Mouse (Mus musculus) megakaryocyte progenitor cell, adult 5-6 weeks (primary cell): Measurements from ENCODE around the gene Cul9. TPM values are rescaled to one million over a fixed set of nuclear protein-coding genes. Genes with fewer than 3 reads are reported as not detected.
A peak's percentile ranks its signal among the peaks of the same experiment; 100 is the strongest.
"Not testable (repeated sequence)": the region's sequence is repeated elsewhere in the genome, so short reads cannot be mapped to it uniquely, and the experiment has no call there.

Source experiments
- ATAC-seq: replicated peaks from 2 replicates; pipeline ENCODE4 v1.8.0; 2016; ENCODE audit warnings: mild to moderate bottlenecking, moderate TSS enrichment, inconsistent platforms; ENCODE audit not compliant: poor library complexity
- total RNA-seq, 2 experiments: library from RNA; stranded (forward) in 1 of 2; stranded (reverse) in 1 of 2; fragments of 157-497, 149-512 nt in 1 of 2; fragments of 200-1000 nt in 1 of 2; gene quantifications; 2 replicates each; pipeline versions ENCODE4 v1.2.3 to v1.2.4; 2015 to 2017

Cul9 gene
- 9.2 and 12.4 TPM in 2 replicates for total RNA-seq (2015)
- 12.4 and 12.5 TPM in 2 replicates for total RNA-seq (2017)

DNA sequence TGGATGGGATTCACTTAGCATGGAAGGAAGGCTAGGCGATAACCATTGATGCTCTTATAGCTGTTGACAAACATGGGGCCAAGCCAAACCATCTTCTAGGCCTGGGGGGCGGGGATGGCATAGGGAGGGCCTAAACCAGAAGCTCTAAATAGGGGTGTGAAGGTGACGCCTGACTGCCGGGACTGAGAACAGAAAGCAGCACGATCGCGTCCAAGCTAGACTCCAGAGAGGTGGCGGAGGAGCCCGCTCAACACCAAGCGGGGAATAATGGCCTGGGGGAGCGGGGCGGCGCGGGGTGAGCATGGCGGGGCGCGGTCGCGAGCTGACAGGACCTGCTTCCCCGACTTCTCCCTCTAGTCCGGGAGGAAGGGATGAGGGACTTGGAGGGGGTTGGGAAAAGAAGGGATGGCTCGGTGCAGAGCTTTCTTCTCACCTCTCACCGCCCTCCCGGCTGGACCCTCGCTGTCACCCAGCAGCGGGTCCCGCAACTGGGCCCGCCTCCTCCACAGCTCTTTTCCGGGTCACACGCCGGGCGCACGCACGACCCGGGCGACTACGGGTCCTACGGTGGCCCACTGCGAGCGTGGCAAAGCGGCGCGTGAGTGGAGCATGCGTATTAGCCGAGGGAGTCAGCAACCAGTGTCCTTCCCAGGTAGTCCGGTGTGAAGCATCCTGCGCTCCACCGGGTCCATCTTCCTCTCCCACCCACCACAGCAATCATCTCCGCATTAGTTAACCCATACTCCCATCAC is at the start of gene Cul9:
Gene Cul9 (minus strand): TSS at position 576 of the 752 bp plus-strand sequence.
- ATAC-seq, result peak; percentile 81

DNA sequence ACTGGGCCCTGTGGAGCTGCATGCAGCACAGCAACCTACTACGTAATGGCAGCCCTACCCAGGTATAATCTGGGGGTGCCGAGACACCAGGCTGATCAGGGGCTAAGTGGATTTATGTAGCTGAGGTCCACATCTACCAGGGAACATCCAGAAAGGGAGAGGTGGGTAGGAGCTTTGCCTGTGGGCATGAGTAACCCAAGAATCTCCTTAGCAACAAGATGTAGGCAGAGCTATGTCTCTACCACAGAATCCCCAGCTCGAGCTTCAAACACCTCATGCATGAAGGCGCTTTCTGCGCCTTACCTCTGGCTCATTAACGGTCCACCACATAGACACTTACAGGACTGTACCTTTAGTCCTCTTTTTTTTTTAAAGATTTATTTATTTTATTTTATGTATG is 49.1 kb upstream of the Cul9 start:
- ATAC-seq, result no peak

DNA sequence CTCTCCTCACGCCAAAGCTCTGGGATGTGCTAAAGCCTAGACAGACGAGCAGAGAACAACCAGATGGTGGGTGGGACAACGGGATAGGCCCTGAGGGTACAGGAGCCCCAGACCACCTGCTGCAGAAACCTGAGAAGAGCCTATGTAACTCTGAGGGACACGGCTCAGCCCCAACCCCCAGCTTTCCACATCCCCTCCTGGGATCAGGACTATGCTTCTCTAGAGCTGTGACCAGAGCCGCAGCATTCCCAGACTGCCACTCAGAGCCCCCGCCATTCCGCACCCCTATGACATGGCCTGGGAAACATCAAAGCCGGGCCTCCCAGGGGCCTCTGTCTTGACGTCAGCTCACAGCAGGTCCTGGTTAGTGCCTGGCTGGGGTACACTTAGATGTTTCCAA is 48.4 kb upstream of the Cul9 start:
- no peak for ATAC-seq

DNA sequence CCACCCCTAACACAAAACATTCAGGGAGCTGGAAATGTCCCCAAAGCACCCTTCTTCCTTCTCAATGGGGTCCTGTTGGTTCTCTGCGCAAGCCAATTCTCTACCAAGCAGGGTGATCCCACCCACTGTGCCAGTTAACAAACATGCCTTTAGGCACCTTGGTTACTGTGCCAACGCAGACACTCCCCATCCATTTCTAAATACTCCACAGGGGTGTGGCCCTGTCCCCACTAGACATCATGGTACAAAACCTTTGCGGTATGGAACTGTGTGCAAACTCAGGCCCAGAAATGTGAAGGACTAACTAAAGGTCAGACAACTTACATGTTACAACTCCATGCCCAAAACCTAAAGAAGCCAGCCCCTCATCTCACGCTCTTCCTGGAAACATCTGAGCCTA is 46.9 kb upstream of the Cul9 start:
- ATAC-seq, result no peak

DNA sequence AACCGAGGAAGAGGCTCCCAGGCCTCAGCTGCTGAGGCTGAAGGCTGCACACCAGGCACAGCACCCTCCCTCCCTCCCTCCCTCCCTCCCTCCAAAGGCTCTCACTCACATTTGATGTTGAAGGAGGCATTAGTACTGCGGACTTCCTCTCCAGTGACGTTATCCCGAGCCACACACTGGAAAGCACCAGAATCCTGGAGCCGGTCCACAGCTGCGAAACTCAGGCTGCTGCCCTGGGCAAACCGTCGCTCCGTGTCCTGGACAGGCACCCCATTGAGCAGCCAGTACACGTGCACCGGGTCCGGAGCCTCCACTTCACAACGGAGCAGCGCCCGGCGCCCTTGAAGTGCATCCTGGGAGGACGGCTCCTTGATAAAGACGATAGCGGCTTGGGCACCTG is 45.2 kb upstream of the Cul9 start:
- no peak for ATAC-seq

DNA sequence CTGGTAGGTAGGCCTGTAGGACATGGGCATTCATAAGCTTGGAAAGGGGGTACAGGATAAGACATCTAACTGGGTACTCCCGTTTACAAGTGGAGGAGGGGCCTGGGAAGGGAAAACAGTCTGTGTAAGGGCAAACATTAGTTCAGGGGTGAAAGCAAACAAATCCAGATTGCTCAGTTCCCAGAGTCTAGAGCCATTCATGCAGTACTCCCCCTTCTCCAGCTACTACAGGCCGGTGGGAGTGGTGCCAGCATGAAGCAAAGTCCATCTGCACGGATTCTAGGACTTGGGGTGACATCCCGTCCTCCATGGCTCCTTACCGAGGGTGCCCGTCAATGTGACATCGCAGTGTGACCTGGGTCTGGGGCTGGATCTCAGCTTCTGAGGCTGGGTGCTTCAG is 44.3 kb upstream of the Cul9 start:
- ATAC-seq, result no peak

DNA sequence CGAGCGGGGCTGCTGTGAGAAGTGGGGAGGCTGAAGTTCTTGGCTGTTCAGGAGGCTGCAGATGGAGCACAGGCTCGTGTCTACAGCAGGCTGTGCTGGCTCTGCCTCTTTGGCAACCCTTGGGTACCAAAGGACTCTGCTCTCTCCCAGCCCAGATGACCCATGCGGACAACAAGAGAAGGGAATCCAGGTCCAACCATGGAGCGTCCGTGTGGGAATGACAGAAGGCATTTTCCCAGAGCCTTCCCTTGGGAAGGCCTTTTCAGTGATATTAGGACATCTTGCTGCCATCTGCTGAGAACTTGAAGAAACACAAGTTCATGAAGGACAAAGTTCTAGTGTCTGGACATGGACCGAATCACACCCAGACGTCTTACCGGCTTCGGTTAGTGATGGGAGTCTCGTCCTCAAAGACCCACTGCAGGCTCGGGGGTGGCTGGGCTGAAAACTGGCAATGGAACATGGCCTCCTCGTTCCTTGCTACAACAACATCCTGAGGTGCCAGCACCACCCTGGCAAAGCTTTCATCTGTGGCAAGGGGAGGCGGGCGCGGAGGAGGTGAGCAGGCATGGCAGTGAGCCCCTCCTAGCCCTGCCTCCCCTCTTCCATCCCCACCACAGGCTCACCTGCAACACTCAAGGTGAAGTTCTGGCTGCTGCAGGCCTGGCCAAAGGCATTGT is 43.6 kb upstream of the Cul9 start:
- no peak for ATAC-seq

DNA sequence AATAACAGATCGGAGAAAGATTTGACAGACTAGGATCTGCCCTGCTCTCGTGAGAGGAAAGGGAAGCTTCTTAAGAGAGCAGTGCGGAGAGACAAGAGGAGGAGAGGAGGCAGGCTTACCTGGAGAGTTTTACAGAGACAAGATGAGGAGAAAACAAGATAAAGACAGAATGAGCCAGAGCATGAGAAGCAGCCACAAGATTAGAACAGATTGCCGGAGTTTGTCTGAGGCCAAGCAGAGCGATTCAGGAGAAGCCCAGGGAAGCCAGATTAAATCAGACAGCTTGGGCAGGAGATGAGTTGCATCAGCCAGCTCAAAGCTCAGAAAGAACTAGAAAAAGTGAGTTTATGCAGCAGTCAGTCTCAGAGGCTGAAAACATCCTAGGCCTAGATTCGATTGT is 42.7 kb upstream of the Cul9 start:
- no peak for ATAC-seq

DNA sequence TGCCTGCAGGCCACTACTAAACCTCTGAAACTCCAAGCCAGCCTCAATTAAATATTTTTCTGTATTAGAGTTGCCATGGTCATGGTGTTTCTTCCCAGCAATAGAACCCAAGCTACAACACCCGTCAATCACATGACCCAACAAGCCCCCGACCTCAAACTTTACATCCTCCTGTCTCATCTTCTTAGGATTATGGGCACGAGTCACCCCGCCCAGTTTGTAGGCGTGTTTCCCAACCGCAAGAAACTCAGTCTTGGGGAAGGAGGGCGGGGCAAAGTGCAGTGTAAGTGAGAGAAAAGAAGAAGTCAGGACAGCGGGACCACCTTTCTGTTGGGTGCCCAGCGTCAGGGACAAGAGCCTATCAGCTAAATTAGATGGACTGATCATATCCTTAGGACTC is 42.0 kb upstream of the Cul9 start:
- ATAC-seq, result peak; percentile 93

DNA sequence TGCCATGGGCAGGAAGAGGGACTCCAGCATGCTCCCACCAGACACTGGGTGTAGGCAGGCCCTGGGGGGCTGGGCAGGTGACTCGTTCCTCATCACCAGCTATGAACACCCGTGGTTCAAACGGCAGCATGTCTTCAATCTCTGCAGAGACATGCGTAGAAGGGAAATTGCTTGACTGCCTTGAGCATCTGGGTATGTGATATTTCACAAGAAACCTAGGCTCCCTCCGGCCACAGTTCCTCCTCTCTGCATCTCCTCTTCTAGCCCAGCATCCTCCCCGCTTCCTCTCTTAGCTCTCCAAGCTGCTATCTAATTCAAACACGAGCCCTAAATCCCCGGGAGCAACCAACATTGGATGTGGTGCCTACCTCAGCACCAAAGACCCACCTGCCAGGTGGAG is 40.1 kb upstream of the Cul9 start:
- peak; percentile 45; the same call in 1 of the 2 replicates for ATAC-seq

DNA sequence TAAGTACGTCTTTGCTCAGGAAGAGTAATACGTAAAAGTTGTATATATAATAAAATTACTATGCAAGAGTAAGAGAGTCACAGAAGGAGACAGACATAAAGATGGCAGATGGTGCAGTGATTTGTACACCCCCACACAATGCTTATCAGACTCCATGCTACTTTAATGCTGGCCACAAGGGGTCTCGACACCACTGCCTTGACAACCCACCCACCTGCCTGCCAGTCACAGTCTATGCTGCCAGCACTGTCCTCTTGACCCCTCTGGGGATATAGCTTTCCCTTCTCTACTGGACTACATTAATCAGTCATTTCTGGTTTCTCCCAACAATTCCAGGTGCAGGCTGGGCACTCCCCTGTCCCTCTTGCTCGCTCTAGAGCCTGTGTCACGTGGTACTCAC is 32.5 kb upstream of the Cul9 start:
- ATAC-seq, result no peak

DNA sequence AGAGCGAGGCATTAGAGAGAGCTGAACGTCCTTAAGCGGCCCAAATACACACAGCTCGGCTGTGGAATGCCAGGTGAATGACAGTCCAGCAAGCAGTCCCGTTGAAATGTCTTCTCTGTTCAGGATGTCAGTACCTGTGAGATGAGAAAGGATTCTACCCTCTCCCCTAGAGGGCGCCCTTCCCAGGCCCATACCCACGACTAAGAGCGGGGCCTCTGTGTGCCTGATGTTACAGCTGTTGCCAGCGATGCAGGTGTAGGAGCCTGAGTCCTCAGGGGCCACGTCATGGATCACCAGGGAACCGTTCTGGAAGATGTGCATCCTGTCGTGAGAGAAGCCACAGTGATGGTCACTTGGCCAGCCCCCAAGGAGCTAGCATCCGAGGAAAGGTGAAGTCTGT is 29.9 kb upstream of the Cul9 start:
- peak; percentile 58; the same call in 1 of the 2 replicates for ATAC-seq

DNA sequence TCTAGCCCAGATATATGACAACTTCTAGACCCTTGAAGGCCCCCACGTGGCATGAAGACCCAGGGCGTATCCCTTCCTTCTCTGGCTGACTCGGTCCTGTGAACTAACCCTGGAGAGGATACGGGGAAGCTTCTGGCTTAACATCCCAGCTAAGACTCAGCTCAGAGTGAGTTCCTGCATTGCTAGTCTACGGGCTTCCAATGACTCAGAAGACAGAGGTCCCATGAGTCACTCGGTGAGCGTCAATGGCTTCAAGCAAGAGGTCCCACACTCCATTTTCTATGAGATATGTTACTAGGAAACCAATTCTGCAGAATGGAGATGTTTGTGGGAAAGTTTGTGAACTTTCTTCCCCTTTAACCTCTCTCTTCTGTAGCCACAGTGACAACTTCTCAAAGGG is 28.3 kb upstream of the Cul9 start:
- ATAC-seq, result no peak

DNA sequence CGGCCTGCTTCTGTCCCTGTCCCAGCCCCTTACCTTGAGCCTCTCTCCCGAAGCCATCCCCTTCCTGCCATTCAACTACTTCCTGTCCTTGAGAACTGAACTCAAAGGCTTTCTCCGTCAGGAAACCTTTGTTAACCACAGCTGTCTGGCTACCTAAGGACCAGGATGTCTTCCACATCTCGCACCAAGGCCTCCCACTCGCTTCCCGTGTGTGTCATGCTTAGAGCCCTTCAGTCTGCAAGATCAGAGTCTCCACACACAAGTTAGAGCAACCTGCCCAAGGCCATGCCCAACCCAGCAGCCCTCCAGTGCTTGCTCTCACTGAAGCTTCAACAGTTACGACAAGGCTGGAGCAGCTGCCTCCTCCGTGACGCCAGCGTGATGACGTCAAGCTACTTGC is 24.8 kb upstream of the Cul9 start:
- ATAC-seq, result no peak

DNA sequence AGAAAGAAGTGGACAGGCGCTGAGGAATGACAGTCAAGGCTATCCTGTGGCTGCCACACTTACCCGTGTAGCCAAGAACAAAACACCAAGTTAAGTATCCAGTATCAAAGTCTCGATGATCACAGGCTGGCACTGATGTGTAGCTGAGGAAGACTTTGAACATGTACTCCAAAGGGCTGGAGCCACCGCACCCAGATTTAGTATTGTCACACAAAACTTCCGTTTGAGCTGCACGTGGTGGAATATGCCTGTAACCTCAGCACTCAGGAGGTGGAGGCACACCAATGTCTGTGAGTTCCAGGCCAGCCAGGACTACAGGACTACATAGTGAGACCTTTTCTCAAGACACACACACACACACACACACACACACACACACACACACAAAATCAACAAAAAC is 13.0 kb upstream of the Cul9 start:
- no peak for ATAC-seq

DNA sequence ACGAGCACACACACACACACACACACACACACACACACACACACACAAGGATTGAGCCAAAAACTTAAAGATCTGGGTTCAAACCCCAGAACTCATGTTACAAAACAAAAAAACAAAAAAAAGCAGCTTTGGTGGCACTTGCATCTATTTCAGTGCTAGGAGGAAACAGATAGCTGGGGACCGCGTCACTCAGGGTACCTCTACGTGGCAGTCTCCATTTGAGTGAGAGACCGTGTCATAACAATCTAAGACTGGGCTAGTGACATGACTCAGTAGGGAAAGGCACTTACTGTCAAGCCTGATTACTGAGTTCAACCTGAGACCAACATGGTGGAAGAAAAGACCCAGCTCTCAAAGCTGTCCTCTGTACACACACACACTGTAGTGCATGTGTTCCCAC is 12.0 kb upstream of the Cul9 start:
- no peak for ATAC-seq

DNA sequence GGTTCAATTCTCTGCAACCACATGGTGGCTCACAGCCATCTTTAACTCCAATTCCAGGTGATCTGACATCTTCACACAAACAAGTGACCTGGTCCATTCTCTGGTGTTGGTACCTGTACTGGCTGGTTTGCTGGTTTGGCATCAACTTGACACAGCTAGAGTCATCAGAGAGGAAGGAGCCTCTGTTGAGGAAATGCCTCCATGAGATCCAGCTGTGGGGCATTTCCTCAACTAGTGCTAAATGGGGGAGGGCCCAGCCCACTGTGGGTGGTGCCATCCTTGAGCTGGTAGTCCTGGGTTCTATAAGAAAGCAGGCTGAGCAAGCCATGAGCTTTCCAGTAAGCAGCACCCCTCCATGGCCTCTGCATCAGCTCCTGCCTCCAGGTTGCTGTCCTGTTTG is 11.1 kb upstream of the Cul9 start:
- ATAC-seq, result not testable (repeated sequence)

DNA sequence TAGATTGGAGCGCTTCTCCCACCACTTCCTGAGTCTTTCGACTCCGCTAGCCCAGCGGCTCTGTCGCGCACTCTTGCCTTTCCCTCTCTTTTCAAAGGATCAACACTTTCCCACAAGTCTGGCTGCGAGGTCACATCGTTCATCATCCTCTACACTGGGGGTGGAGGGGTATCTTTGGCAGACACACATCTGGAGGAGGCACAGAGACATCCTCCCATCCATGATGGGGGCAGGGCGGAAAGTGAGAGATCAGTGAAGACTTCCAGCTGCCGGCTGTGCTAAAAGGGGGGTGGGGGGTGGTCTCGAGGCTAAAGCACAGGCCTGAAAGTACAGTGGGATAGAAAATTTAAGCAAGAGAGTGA is 10.4 kb upstream of the Cul9 start:
- ATAC-seq, result peak; percentile 1; the same call in 1 of the 2 replicates

DNA sequence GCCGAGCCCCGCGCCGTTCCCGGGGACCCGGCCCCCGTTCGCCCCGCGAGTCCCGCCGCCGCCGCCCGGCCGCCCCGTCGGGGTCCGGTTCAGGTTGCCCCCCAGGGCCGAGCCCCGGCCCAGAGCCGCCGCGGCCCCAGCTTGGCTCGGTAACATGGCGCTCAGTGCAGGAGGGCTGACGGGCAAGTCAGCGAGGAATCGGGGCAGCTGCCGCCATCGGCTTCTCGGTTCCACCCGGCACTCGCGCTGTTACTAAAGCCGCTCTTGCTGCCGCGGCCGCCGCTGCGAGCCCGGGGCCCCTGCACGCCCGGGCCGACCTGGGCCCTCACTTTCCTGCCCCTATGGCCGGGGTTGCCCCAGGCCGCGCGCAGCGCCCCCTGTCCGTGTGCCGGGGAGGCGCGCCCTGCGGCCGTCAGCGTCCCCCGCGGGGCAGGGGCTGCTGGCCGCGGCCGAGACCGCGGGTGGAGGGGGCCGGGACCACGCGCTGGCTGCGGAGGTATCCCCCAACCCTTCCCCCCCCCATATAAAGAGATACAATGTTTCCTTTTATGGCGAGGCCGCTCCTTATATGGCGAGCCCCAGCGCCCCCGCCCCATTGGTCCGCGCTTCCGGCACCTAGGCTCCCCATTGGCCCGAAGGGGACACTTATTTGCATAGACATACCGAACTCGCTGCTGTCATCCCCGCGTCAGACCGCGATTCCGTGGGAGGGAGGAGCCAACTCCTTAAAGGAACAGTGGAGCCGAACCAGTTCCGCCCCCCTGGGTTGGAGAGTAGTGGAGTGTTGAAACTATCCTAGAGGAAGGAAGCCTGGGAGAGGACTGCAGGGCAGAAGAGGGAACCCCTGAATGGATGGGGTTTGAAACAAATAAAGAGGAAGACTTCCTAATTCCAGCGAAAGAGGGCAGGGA is 9.7 kb upstream of the Cul9 start, which contains the start of gene Srf:
Gene Srf (minus strand): TSS at position 503 of the 911 bp plus-strand sequence.
- peak; percentile 84 for ATAC-seq

DNA sequence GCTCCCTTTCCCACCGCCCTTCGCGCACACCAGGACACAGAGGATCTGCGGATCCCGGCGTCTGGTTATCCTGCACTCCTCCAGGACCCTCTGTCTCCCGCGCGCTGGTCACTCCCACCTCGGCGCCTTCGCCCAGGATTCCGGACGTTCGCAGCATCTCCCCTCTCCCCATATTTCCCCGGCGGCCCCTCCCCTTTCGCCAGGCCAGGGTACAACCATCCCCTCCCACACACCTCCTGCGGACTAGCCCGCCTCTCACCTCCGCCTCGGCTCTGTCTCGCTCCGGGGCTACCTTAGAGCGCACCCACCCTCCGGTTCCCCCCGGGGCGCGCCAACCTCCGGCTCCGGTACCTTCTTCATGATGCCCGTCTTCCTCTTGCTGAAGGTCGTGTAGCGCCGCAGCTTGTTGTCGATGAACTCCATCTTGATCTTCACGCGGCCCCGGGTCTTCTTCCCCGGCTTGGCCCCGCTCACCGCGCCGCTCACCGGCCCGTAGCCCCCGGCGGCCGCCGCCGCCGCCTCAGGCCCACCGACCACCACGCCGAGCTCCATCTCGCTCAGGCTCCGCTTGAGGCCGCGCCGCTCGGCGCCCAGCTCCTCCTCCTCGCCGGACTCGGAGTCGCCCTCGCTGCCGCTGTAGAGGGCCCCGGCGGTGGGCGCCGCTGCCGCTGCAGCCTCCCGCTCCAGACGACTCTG is 8.9 kb upstream of the Cul9 start:
- ATAC-seq, result no peak

DNA sequence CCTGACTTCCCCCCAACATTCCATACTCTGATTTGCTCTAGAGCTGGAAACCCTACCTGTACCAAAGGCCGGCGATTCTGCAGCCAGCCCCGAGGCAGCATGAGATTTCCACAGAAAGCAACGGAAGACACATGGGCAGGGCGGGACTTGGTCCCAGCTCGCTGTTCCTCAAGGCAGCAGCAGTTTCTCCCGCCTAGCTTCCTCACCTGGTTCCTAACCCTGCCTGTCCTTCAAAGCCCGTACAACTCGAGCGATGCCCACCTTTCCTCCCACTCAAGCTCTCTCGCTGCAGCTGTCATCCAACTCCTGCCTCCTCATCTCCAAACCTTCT is 8.4 kb upstream of the Cul9 start:
- no peak for ATAC-seq
